Mouse (Mus musculus) thymus, adult 2 months (tissue): ENCODE results near the gene Gm44790. TPM values are rescaled to one million over a fixed set of nuclear protein-coding genes. Genes with fewer than 3 reads are reported as not detected.
A peak's percentile ranks its signal among the peaks of the same experiment; 100 is the strongest.

Source experiments
- DNase-seq: peaks from one replicate; pipeline ENCODE4 v3.0.0; 2021
- H3K27ac ChIP-seq: fragments of 200-500 bp; 2 replicates; pipeline ENCODE4 v1.5.1; 2012; ENCODE audit warnings: low read length, control low read depth; ENCODE audit not compliant: control insufficient read depth, insufficient read depth
- H3K27me3 ChIP-seq: fragments of 200-500 bp; 2 replicates; pipeline ENCODE4 v1.6.1; 2012; ENCODE audit warnings: mild to moderate bottlenecking, low read length, moderate library complexity, mixed read lengths; ENCODE audit not compliant: control insufficient read depth, insufficient read depth
- H3K36me3 ChIP-seq: fragments of 200-500 bp; 2 replicates; pipeline ENCODE4 v1.6.1; 2012; ENCODE audit warnings: mild to moderate bottlenecking, low read length, moderate library complexity; ENCODE audit not compliant: control insufficient read depth, insufficient read depth
- H3K4me1 ChIP-seq: fragments of 200-500 bp; replicated peaks from 2 replicates; pipeline ENCODE4 v1.6.1; 2012; ENCODE audit warnings: low read length; ENCODE audit not compliant: control insufficient read depth, insufficient read depth
- H3K4me3 ChIP-seq: fragments of 200-500 bp; 2 replicates; pipeline ENCODE4 v1.5.1; 2012; ENCODE audit warnings: mild to moderate bottlenecking, low read length, control low read depth, moderate library complexity; ENCODE audit not compliant: control insufficient read depth, insufficient read depth
- CTCF ChIP-seq: fragments of 200-500 bp; IDR thresholded peaks from 2 replicates; pipeline ENCODE4 v1.5.1; 2012; ENCODE audit warnings: mild to moderate bottlenecking, control low read depth, low read length, moderate library complexity, borderline replicate concordance; ENCODE audit not compliant: control insufficient read depth, poor library complexity, insufficient read depth; ENCODE audit errors: extremely low read depth
- POLR2A ChIP-seq: fragments of 200-500 bp; IDR thresholded peaks from 2 replicates; pipeline ENCODE4 v1.6.1; 2012; ENCODE audit warnings: mild to moderate bottlenecking, low read length, control low read depth, moderate library complexity; ENCODE audit not compliant: control insufficient read depth, poor library complexity, insufficient read depth; ENCODE audit errors: extremely low read depth
- WGBS: fragments of 180-500 bp; shearing (Covaris S2); methylation state at CpG from one replicate; pipeline ENCODE4 v1.1.7; 2018; 5-methylcytosine and 5-hydroxymethylcytosine counted together
- polyA plus RNA-seq: library from polyadenylated mRNA; depleted of rRNA; stranded (reverse); fragments of >200 nt; gene quantifications from 2 replicates; pipeline ENCODE4 v1.2.3, GENCODE M21; 2012

Gm44790 gene
- polyA plus RNA-seq, 1 experiment, result 32.5 TPM

DNA sequence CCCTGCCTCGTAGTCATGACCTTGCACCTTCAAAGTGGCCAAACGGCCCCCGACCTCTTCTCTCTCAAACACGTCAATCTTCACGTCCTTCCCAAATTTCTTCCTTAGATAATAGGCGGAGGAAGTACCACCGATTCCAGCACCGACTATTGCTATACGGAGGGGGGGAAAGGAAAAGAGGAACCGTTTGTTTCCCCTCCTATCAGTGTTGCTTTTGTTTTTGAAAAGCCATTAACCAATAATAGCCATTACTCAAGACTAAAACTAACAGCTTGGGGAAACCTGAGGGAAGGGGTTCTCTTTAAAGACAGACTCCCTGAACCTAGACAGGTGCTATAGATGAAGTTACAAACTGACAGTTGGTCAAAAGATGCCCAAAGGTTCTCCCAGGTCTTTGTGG, 30.5 kb upstream of the Gm44790 start:
- no peak overlapping the region for H3K27ac ChIP-seq
- TF ChIP-seq CTCF (no peak), POLR2A (no peak)
- peak overlapping the region; percentile 92 for H3K4me3 ChIP-seq
- WGBS, result 27% methylated on average over 10 of the region's 10 CpGs
- H3K27me3 ChIP-seq, result no peaks in the 10 kb centered on the region
- 0 out of 2 replicates have a peak, but pooled peaks cover under 1% of the 10 kb centered on the region for H3K36me3 ChIP-seq
- no peak for DNase-seq
- peaks cover 8% of the 10 kb centered on the region for H3K4me1 ChIP-seq

DNA sequence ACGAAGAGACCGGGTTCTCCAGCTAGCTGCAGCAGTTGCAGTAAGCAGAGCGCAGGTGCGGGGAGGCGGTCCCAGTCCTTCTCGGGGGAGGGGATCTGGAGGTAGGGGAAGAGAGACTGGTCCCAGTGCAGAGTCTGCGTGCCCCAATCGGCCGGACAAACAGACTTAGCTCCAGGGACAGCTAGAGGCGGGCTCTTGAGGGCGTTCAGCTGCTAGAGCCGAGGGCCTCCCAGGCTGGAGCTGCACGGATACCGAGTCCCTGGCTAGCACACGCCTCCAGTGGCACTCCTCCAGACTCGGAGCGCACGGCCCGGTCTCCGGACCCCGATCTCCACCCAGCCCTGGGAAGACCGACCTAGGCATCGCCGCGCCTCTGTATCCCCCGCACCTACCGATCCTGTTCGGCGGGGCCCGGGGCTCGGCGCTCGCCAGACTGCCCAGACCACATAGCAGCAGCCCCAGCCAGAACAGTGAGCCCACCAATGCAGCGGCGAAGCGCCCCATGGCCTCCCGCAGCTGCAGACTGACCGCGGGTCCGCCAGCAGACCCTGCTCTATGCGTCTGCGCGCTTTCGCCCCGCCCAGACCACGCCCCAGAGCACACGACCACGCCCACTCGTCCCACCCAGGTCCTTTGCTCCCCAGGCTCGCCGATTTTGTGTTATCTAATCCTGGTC, 29.7 kb upstream of the Gm44790 start, which contains the start of gene Pcyox1:
TSS of gene Pcyox1 (minus strand) at position 574 of the 676 bp plus-strand sequence.
- Histone ChIP-seq H3K4me1 (peaks cover 8% of the 10 kb centered on the region), H3K4me3 (peak within 1 kb of the TSS; percentile 92), H3K36me3 (no peaks in the 10 kb centered on the region), H3K27ac (no peak within 1 kb of the TSS), H3K27me3 (no peaks in the 10 kb centered on the region)
- under 1% methylated on average over 51 of the region's 51 CpGs for WGBS
- TF ChIP-seq POLR2A, result no peak; the same call in 1 of the 2 replicates
- no peak for TF ChIP-seq CTCF
- DNase-seq, result peak; percentile 86

DNA sequence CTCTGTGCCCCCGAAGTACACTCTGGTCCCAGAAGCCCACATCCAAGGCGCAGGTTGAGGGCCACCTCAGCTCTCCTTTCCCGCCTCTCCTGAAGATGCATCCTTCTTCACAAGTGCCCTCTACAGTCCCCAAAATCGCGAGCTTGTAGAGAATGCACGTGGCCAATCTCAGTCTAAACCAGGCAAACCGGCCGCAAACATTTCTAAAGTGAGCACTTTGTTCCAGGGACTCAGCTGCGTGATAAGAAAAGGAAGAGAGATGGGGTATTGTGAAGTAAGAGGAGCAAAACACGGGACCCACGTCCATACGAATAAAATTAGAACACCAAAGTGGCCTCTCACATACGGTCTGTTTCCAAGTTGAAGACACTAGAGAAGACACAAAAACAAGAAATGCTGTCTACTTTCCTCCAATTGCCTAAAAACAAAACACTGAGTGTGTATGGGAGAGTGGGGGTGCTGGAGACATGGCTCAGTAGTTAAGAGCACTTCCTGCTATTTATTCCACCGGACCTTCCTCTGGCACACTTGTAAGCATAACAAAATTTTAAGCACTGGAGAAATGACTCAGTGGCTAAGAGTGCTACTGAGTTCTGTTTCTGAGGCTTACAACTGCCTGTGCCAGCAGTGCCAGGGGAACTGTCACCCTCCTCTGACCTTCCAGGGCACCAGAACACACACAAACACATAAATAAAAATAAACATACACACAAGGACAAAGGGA, 29.0 kb upstream of the Gm44790 start:
- no peaks in the 10 kb centered on the region for H3K27me3 ChIP-seq
- H3K27ac ChIP-seq, result no peak overlapping the region
- H3K4me3 ChIP-seq, result peak overlapping the region; percentile 92
- DNase-seq, result no peak
- H3K4me1 ChIP-seq, result peaks cover 8% of the 10 kb centered on the region
- WGBS, result 2% methylated on average over 14 of the region's 14 CpGs
- no peaks in the 10 kb centered on the region for H3K36me3 ChIP-seq
- no peak for TF ChIP-seq POLR2A
- no peak for TF ChIP-seq CTCF

DNA sequence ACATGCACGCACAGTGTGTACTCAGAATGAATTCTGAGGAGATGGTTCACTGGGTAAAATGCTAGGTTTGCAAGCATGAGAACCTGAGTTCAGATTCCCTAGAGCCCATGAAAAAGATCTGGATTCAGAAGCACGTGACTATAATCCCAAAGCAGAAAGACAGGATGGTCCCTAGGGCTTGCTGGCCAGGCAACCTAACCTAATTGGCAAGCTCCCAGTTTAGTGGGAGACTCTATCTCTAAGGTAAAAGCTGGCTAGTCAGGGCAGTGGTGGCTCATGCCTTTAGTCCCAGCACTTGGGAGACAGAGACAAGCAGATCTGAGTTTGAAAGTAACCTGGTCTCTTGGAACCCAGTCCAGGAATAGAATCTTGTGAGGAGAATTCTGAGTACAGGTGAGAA, 27.5 kb upstream of the Gm44790 start:
- no peak for TF ChIP-seq POLR2A
- Histone ChIP-seq H3K4me3 (no peak overlapping the region), H3K36me3 (no peaks in the 10 kb centered on the region), H3K27ac (no peak overlapping the region), H3K27me3 (no peaks in the 10 kb centered on the region), H3K4me1 (peaks cover 8% of the 10 kb centered on the region)
- no peak for DNase-seq
- 95% methylated on average over 2 of the region's 2 CpGs for WGBS

DNA sequence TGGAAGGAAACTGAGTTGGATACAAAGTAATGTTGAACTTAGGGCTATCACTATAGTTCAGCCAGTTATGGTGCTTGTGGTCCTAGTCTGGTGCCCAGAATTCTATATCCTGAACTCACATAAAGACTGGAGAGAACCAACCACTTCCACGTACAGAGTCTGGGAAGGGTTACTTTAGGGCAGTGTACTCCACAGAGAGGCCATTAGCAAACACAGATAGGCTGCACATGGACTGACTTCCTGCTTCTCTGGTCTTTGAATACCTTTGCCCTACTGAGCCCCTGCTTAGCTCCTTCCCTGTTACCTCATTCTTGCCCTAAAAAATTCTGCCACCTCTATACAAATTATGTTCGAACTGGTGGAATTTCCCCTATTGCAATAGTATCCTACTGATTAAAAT, 26.5 kb upstream of the Gm44790 start:
- WGBS, result 87% methylated on average over 2 of the region's 2 CpGs
- H3K36me3 ChIP-seq, result no peaks in the 10 kb centered on the region
- no peak for DNase-seq
- no peaks in the 10 kb centered on the region for H3K27me3 ChIP-seq
- no peak overlapping the region for H3K4me3 ChIP-seq
- H3K27ac ChIP-seq, result no peak overlapping the region
- peaks cover 8% of the 10 kb centered on the region for H3K4me1 ChIP-seq
- TF ChIP-seq CTCF (no peak), POLR2A (no peak)

DNA sequence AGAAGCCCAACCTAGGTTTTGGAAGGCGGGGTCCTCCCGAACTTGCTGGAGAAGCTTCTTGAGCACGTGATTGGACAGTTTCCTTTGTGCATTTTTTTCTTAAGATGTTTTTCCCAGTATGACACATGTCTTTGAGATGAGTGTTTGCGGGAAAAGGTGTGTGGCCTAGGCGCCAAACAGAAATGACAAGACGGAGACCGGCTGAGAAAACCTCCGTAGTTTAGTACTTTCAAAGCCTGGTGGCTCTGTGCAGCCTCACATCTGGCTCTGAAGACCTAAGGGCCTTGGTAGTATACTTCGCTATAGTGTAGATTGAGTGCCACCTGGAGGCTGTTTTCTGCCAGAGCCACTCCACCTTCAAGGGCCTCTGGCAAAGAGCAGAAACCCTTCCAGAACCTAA, 25.5 kb upstream of the Gm44790 start:
- H3K36me3 ChIP-seq, result no peaks in the 10 kb centered on the region
- DNase-seq, result peak; percentile 86
- WGBS, result 6% methylated on average over 9 of the region's 9 CpGs
- no peak for TF ChIP-seq CTCF
- no peak for TF ChIP-seq POLR2A
- H3K27me3 ChIP-seq, result no peaks in the 10 kb centered on the region
- no peak overlapping the region for H3K4me3 ChIP-seq
- peaks cover 8% of the 10 kb centered on the region for H3K4me1 ChIP-seq
- H3K27ac ChIP-seq, result no peak overlapping the region
